Mouse (Mus musculus) embryo, embryonic 9.5 days (tissue): ENCODE data around the gene Il25.

Experiments used
- DNase-seq: peaks from one replicate; pipeline ENCODE4 v3.0.0-alpha.2; 2017; ENCODE audit errors: extremely low spot score

Il25 gene

GRCm38 (mm10) chr14:54932645-54933150 lies at the start of gene Il25:
Il25 (plus strand) TSS chr14:54932695.
- DNase-seq, result no peak

- DNase-seq, result peak; percentile 91
Observed at GRCm38 (mm10) chr14:54883154-54884021, 49.1 kb upstream of the Il25 start, which contains the start of the genes Bcl2l2 and Gm20521. Bcl2l2 (plus strand) TSS chr14:54883377. Gm20521 (plus strand) TSS chr14:54883441.

- DNase-seq, result no peak
Observed at GRCm38 (mm10) chr14:54884022-54884712, 48.3 kb upstream of the Il25 start.

- DNase-seq, result no peak
Observed at GRCm38 (mm10) chr14:54885309-54885708, 47.2 kb upstream of the Il25 start.

GRCm38 (mm10) chr14:54892200-54892599 lies 40.3 kb upstream of the Il25 start, which contains the start of gene Pabpn1:
Pabpn1 (plus strand) TSS chr14:54892500.
- no peak for DNase-seq

- DNase-seq, result peak; percentile 98
Observed at GRCm38 (mm10) chr14:54893651-54894181, 38.8 kb upstream of the Il25 start.

- peak; percentile 68 for DNase-seq
Observed at GRCm38 (mm10) chr14:54894296-54895151, 38.0 kb upstream of the Il25 start.

GRCm38 (mm10) chr14:54897445-54897844 lies 35.0 kb upstream of the Il25 start:
- no peak for DNase-seq

GRCm38 (mm10) chr14:54900383-54900782 lies 32.1 kb upstream of the Il25 start:
- DNase-seq, result peak; percentile 80

- no peak for DNase-seq
Observed at GRCm38 (mm10) chr14:54903641-54904040, 28.9 kb upstream of the Il25 start.

- no peak for DNase-seq
Observed at GRCm38 (mm10) chr14:54908682-54909081, 23.8 kb upstream of the Il25 start.

- DNase-seq, result peak; percentile 37
Observed at GRCm38 (mm10) chr14:54912109-54912850, 20.2 kb upstream of the Il25 start.

- DNase-seq, result peak; percentile 85
Observed at GRCm38 (mm10) chr14:54912886-54913285, 19.6 kb upstream of the Il25 start, which contains the start of gene Slc22a17. Slc22a17 (minus strand) TSS chr14:54913132.

- DNase-seq, result no peak
Observed at GRCm38 (mm10) chr14:54913343-54913742, 19.2 kb upstream of the Il25 start.

- DNase-seq, result no peak
Observed at GRCm38 (mm10) chr14:54920076-54920685, 12.3 kb upstream of the Il25 start.

- DNase-seq, result peak; percentile 80
Observed at GRCm38 (mm10) chr14:54924641-54925348, 7.7 kb upstream of the Il25 start.

- DNase-seq, result peak; percentile 73
Observed at GRCm38 (mm10) chr14:54925349-54926342, 6.8 kb upstream of the Il25 start, which contains the start of gene Efs. Efs (minus strand) TSS chr14:54926126.
